8 mouse cellular contexts compared by ENCODE assay signal in the genomic region with DNA sequence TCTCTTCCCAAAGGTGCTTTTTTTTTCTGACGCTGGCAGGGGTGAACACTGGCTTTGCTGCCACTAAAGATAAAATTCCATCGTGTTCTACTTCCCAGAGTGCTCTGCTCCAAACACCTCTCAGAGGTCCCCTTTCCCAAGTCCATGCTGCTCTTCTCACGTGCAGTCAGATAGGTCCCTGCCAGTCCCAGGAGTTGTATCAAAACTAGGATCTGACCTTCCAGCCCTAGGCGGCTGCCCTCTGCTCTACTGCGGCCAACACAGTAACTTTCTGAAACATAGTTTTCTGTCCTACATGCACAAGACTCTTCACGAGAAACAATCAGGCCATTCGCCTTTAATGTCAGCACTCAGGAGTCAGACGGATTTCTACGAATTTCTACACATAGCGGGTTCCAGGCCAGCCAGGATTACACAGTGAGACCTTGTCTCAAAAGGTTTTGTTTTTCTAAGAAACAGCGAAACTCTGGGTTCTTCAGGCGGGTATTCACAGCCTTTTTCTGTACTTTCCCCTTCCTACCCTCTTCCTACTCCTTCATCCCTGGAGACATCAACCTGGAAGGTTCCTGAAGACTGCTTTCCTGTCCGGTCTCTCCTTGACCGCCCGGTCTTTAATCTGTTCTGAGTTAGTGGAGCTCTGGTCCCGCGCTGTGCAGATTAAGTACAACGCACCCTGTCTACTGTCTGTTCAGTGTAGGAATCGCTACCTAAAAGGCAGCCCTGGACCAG. TPM values are rescaled to one million over a fixed set of nuclear protein-coding genes. Genes with fewer than 3 reads are reported as not detected.
DNase-seq lines count a peak whose midpoint lies in the region; ATAC-seq lines count a peak whose summit lies in the region.

No protein-coding gene starts in this region.

- no peaks in the 10 kb centered on the region for H3K9me3 ChIP-seq in lung, embryonic 16.5 days (ENCODE audit: control insufficient read depth, low read length)
- no peaks in the 10 kb centered on the region for H3K9me3 ChIP-seq in embryonic facial prominence, embryonic 13.5 days
- H3K9me3 ChIP-seq in hindbrain, embryonic 13.5 days, result no peaks in the 10 kb centered on the region
- no peaks in the 10 kb centered on the region for H3K9me3 ChIP-seq in midbrain, embryonic 13.5 days

- peaks cover 12% of the 10 kb centered on the region for H3K4me1 ChIP-seq in lung, embryonic 16.5 days (replicated peaks; ENCODE audit: control insufficient read depth, insufficient read depth, low read length)
- H3K4me1 ChIP-seq in embryonic facial prominence, embryonic 13.5 days, result peaks cover 20% of the 10 kb centered on the region
- H3K4me1 ChIP-seq in hindbrain, embryonic 13.5 days (replicated peaks), result peaks cover 18% of the 10 kb centered on the region
- H3K4me1 ChIP-seq in midbrain, embryonic 13.5 days (replicated peaks), result peaks cover 18% of the 10 kb centered on the region

- DNase-seq in lung, adult 18-20 months, result no peak
- no peak for DNase-seq in cerebellum, postnatal 14 days
- no peak for DNase-seq in ovary, postnatal 10 days (ENCODE audit: low spot score)
- no peak for DNase-seq in gastrocnemius, postnatal 14 days

- WGBS in lung, embryonic 16.5 days, result 19% methylated on average over 19 of the region's 19 CpGs
- WGBS in embryonic facial prominence, embryonic 13.5 days, result 19% methylated on average over 19 of the region's 19 CpGs
- 34% methylated on average over 19 of the region's 19 CpGs for WGBS in hindbrain, embryonic 13.5 days
- WGBS in midbrain, embryonic 13.5 days, result 31% methylated on average over 19 of the region's 19 CpGs

- H3K9ac ChIP-seq in lung, embryonic 16.5 days (ENCODE audit: low read length), result peak overlapping the region; percentile 70
- H3K9ac ChIP-seq in embryonic facial prominence, embryonic 13.5 days, result peak overlapping the region; percentile 77
- H3K9ac ChIP-seq in hindbrain, embryonic 13.5 days, result peak overlapping the region; percentile 79
- peak overlapping the region; percentile 81 for H3K9ac ChIP-seq in midbrain, embryonic 13.5 days (replicated peaks)

- peak overlapping the region; percentile 69 for H3K27ac ChIP-seq in lung, embryonic 16.5 days (ENCODE audit: low read length)
- peak overlapping the region; percentile 92 for H3K27ac ChIP-seq in embryonic facial prominence, embryonic 13.5 days
- H3K27ac ChIP-seq in hindbrain, embryonic 13.5 days, result peak overlapping the region; percentile 88
- H3K27ac ChIP-seq in midbrain, embryonic 13.5 days, result peak overlapping the region; percentile 83

- no peaks in the 10 kb centered on the region for H3K36me3 ChIP-seq in lung, embryonic 16.5 days (ENCODE audit: control insufficient read depth, insufficient read depth, low read length)
- H3K36me3 ChIP-seq in embryonic facial prominence, embryonic 13.5 days, result no peaks in the 10 kb centered on the region
- H3K36me3 ChIP-seq in hindbrain, embryonic 13.5 days, result no peaks in the 10 kb centered on the region
- no peaks in the 10 kb centered on the region for H3K36me3 ChIP-seq in midbrain, embryonic 13.5 days

- H3K4me3 ChIP-seq in lung, embryonic 16.5 days (ENCODE audit: low read length), result peak overlapping the region; percentile 70
- H3K4me3 ChIP-seq in embryonic facial prominence, embryonic 13.5 days, result peak overlapping the region; percentile 59
- H3K4me3 ChIP-seq in hindbrain, embryonic 13.5 days, result peak overlapping the region; percentile 60
- peak overlapping the region; percentile 62 for H3K4me3 ChIP-seq in midbrain, embryonic 13.5 days (replicated peaks)

- H3K4me2 ChIP-seq in lung, embryonic 16.5 days (ENCODE audit: low read depth, low read length), result peak overlapping the region; percentile 77
- peak overlapping the region; percentile 64 for H3K4me2 ChIP-seq in embryonic facial prominence, embryonic 13.5 days
- peak overlapping the region; percentile 74 for H3K4me2 ChIP-seq in hindbrain, embryonic 13.5 days
- H3K4me2 ChIP-seq in midbrain, embryonic 13.5 days (replicated peaks), result peak overlapping the region; percentile 71

- intact Hi-C loops in gastrocnemius, postnatal 14 days (cut with DNase I; ENCODE audit: low total_unique reads), result no loop called here

- no peaks in the 10 kb centered on the region for H3K27me3 ChIP-seq in lung, embryonic 16.5 days (ENCODE audit: control insufficient read depth, insufficient read depth, low read depth, low read length)
- no peaks in the 10 kb centered on the region for H3K27me3 ChIP-seq in embryonic facial prominence, embryonic 13.5 days
- no peaks in the 10 kb centered on the region for H3K27me3 ChIP-seq in hindbrain, embryonic 13.5 days
- no peaks in the 10 kb centered on the region; the same call in 1 of the 2 replicates for H3K27me3 ChIP-seq in midbrain, embryonic 13.5 days

- ATAC-seq in lung, embryonic 16.5 days (ENCODE audit: low read depth), result no peak
- 0 out of 2 replicates have a peak, but pooled peaks have one; percentile 4 for ATAC-seq in embryonic facial prominence, embryonic 13.5 days (ENCODE audit: insufficient number of reproducible peaks, insufficient read depth, low FRiP score, low TSS enrichment, low read depth)
- ATAC-seq in hindbrain, embryonic 13.5 days (ENCODE audit: low FRiP score), result 0 out of 2 replicates have a peak, but pooled peaks have one; percentile 13
- ATAC-seq in midbrain, embryonic 13.5 days, result 0 out of 2 replicates have a peak, but pooled peaks have one; percentile 5

RNA-seq across cellular contexts. Expression of a gene that starts 19.8 kb away (rescaled TPM):
- polyA plus RNA-seq in lung, embryonic 16.5 days (2015; fragmentation: Nextera tagmentation; extraction: Ambion mirVana), result 2.3 and 2.7 TPM in 2 replicates
- polyA plus RNA-seq in embryonic facial prominence, embryonic 13.5 days (2015; fragmentation: Nextera tagmentation; extraction: Ambion mirVana), result 6.7 and 9.0 TPM in 2 replicates
- polyA plus RNA-seq in hindbrain, embryonic 13.5 days (2015; fragmentation: Nextera tagmentation; extraction: Ambion mirVana), result 4.2 and 4.4 TPM in 2 replicates
- polyA plus RNA-seq in midbrain, embryonic 13.5 days (2015; fragmentation: Nextera tagmentation; extraction: Ambion mirVana), result 3.5 and 5.0 TPM in 2 replicates
- 10 to 100 TPM; 12.8 to 37.3 TPM for total RNA-seq in gastrocnemius, postnatal 14 days (2021)

RNA-seq across cellular contexts. Expression of a gene that starts 55.0 kb away (rescaled TPM):
- polyA plus RNA-seq in lung, embryonic 16.5 days (2015; fragmentation: Nextera tagmentation; extraction: Ambion mirVana), result 0.40 and 0.49 TPM in 2 replicates
- polyA plus RNA-seq in embryonic facial prominence, embryonic 13.5 days (2015; fragmentation: Nextera tagmentation; extraction: Ambion mirVana), result 0.15 and 0.25 TPM in 2 replicates
- 0.09 and 0.19 TPM in 2 replicates for polyA plus RNA-seq in hindbrain, embryonic 13.5 days (2015; fragmentation: Nextera tagmentation; extraction: Ambion mirVana)
- 0.08 TPM in 2 replicates for polyA plus RNA-seq in midbrain, embryonic 13.5 days (2015; fragmentation: Nextera tagmentation; extraction: Ambion mirVana)
- total RNA-seq in gastrocnemius, postnatal 14 days (2021), result under 1 TPM; 0.24 to 0.29 TPM
